Mouse (Mus musculus) lung, embryonic 15.5 days (tissue): Measurements from ENCODE around the gene Heatr5a. TPM values are rescaled to one million over a fixed set of nuclear protein-coding genes. Genes with fewer than 3 reads are reported as not detected.

Experiments
- ATAC-seq: fragments of 200-750 bp; cut with Nextera tagmentation; 2 replicates; pipeline ENCODE4 v1.8.0; 2017; ENCODE audit warnings: moderate number of reproducible peaks, borderline replicate concordance; ENCODE audit not compliant: low FRiP score, low TSS enrichment; ENCODE audit errors: extremely low read depth
- H3K27ac ChIP-seq: fragments of 300-500 bp; sonication (generic); 2 replicates; pipeline ENCODE4 v1.5.1; 2015; ENCODE audit warnings: moderate library complexity, mild to moderate bottlenecking, inconsistent platforms
- H3K27me3 ChIP-seq: fragments of 300-500 bp; sonication (generic); 2 replicates; pipeline ENCODE4 v1.6.1; 2015; ENCODE audit warnings: inconsistent platforms
- H3K36me3 ChIP-seq: fragments of 300-500 bp; sonication (generic); 2 replicates; pipeline ENCODE4 v1.6.1; 2015; ENCODE audit warnings: inconsistent platforms
- H3K4me1 ChIP-seq: fragments of 300-500 bp; sonication (generic); 2 replicates; pipeline ENCODE4 v1.6.1; 2015; ENCODE audit warnings: inconsistent platforms
- H3K4me2 ChIP-seq: fragments of 300-500 bp; sonication (generic); 2 replicates; pipeline ENCODE4 v1.6.1; 2015; ENCODE audit warnings: inconsistent platforms, mild to moderate bottlenecking, moderate library complexity
- H3K4me3 ChIP-seq: fragments of 300-500 bp; sonication (generic); 2 replicates; pipeline ENCODE4 v1.5.1; 2015; ENCODE audit warnings: mild to moderate bottlenecking, inconsistent platforms
- H3K9ac ChIP-seq: fragments of 300-500 bp; sonication (generic); 2 replicates; pipeline ENCODE4 v1.6.1; 2015; ENCODE audit warnings: inconsistent platforms
- H3K9me3 ChIP-seq: fragments of 300-500 bp; sonication (generic); 2 replicates; pipeline ENCODE4 v1.6.1; 2016; ENCODE audit warnings: inconsistent platforms
- WGBS: fragments of 180-500 bp; shearing (Covaris S2); methylation state at CpG from one replicate; pipeline ENCODE4 v1.1.7; 2015; 5-methylcytosine and 5-hydroxymethylcytosine counted together
- polyA plus RNA-seq: library from polyadenylated mRNA; unstranded; fragments of >200 nt; fragmentation: Nextera tagmentation; extraction: Ambion mirVana; gene quantifications from 2 replicates; pipeline ENCODE4 v1.2.1, GENCODE M21; 2015

Heatr5a gene
- polyA plus RNA-seq, 1 experiment from 2014 or later = 13.8 TPM

GRCm38 (mm10) chr12:51998366-51998932, 27.3 kb upstream of the Heatr5a start:
- 79% methylated on average over 9 of the region's 9 CpGs for WGBS
- no peaks in the 10 kb centered on the region for H3K9me3 ChIP-seq
- H3K36me3 ChIP-seq = peaks cover 44% of the 10 kb centered on the region; the same call in 1 of the 2 replicates
- no peak overlapping the region for H3K4me2 ChIP-seq
- no peak overlapping the region for H3K4me3 ChIP-seq
- H3K4me1 ChIP-seq = no peaks in the 10 kb centered on the region
- no peaks in the 10 kb centered on the region for H3K27me3 ChIP-seq
- no peak overlapping the region for H3K9ac ChIP-seq
- ATAC-seq = no peak
- no peak overlapping the region for H3K27ac ChIP-seq

GRCm38 (mm10) chr12:51995738-51996536, 24.8 kb upstream of the Heatr5a start:
- ATAC-seq = no peak
- 73% methylated on average over 1 of the region's 1 CpGs for WGBS
- Histone ChIP-seq H3K9me3 (no peaks in the 10 kb centered on the region), H3K4me1 (no peaks in the 10 kb centered on the region), H3K36me3 (peaks cover 45% of the 10 kb centered on the region; the same call in 1 of the 2 replicates), H3K9ac (no peak overlapping the region), H3K4me3 (no peak overlapping the region), H3K27ac (no peak overlapping the region), H3K4me2 (no peak overlapping the region), H3K27me3 (no peaks in the 10 kb centered on the region)

- no peaks in the 10 kb centered on the region for H3K27me3 ChIP-seq
- H3K4me3 ChIP-seq = no peak overlapping the region
- H3K9ac ChIP-seq = no peak overlapping the region
- no peak overlapping the region for H3K4me2 ChIP-seq
- WGBS = 72% methylated on average over 2 of the region's 2 CpGs
- no peak overlapping the region for H3K27ac ChIP-seq
- no peak for ATAC-seq
- H3K4me1 ChIP-seq = no peaks in the 10 kb centered on the region
- peaks cover 11% of the 10 kb centered on the region; the same call in 1 of the 2 replicates for H3K36me3 ChIP-seq
- H3K9me3 ChIP-seq = no peaks in the 10 kb centered on the region
Observed at GRCm38 (mm10) chr12:51990629-51991028, 19.5 kb upstream of the Heatr5a start.

- Histone ChIP-seq H3K9me3 (no peaks in the 10 kb centered on the region), H3K9ac (no peak overlapping the region), H3K27ac (no peak overlapping the region), H3K36me3 (0 out of 2 replicates have a peak, but pooled peaks cover 2% of the 10 kb centered on the region), H3K4me2 (no peak overlapping the region), H3K27me3 (no peaks in the 10 kb centered on the region), H3K4me3 (no peak overlapping the region), H3K4me1 (no peaks in the 10 kb centered on the region)
- ATAC-seq = no peak
- 78% methylated on average over 5 of the region's 5 CpGs for WGBS
Observed at GRCm38 (mm10) chr12:51988536-51988935, 17.4 kb upstream of the Heatr5a start.

- no peaks in the 10 kb centered on the region for H3K27me3 ChIP-seq
- H3K36me3 ChIP-seq = no peaks in the 10 kb centered on the region
- no peaks in the 10 kb centered on the region for H3K4me1 ChIP-seq
- 59% methylated on average over 4 of the region's 4 CpGs for WGBS
- ATAC-seq = no peak
- no peak overlapping the region for H3K27ac ChIP-seq
- H3K4me3 ChIP-seq = no peak overlapping the region
- H3K4me2 ChIP-seq = no peak overlapping the region
- no peak overlapping the region for H3K9ac ChIP-seq
- H3K9me3 ChIP-seq = no peaks in the 10 kb centered on the region
Observed at GRCm38 (mm10) chr12:51985826-51986225, 14.7 kb upstream of the Heatr5a start.

GRCm38 (mm10) chr12:51985163-51985748, 14.1 kb upstream of the Heatr5a start:
- H3K27ac ChIP-seq = no peak overlapping the region
- H3K4me2 ChIP-seq = no peak overlapping the region
- H3K4me1 ChIP-seq = no peaks in the 10 kb centered on the region
- H3K4me3 ChIP-seq = no peak overlapping the region
- no peaks in the 10 kb centered on the region for H3K9me3 ChIP-seq
- no peak overlapping the region for H3K9ac ChIP-seq
- H3K27me3 ChIP-seq = no peaks in the 10 kb centered on the region
- WGBS = 77% methylated on average over 3 of the region's 3 CpGs
- H3K36me3 ChIP-seq = no peaks in the 10 kb centered on the region
- ATAC-seq = no peak

- ATAC-seq = no peak
- Histone ChIP-seq H3K4me2 (no peak overlapping the region), H3K27me3 (no peaks in the 10 kb centered on the region), H3K9me3 (no peaks in the 10 kb centered on the region), H3K36me3 (no peaks in the 10 kb centered on the region), H3K4me3 (no peak overlapping the region), H3K4me1 (no peaks in the 10 kb centered on the region), H3K27ac (no peak overlapping the region), H3K9ac (no peak overlapping the region)
- WGBS = 78% methylated on average over 1 of the region's 1 CpGs
Observed at GRCm38 (mm10) chr12:51983625-51984024, 12.5 kb upstream of the Heatr5a start.

GRCm38 (mm10) chr12:51976531-51976930, 5.4 kb upstream of the Heatr5a start:
- no peaks in the 10 kb centered on the region for H3K27me3 ChIP-seq
- no peak for ATAC-seq
- H3K27ac ChIP-seq = no peak overlapping the region
- no peak overlapping the region for H3K4me3 ChIP-seq
- no peaks in the 10 kb centered on the region for H3K36me3 ChIP-seq
- H3K9ac ChIP-seq = no peak overlapping the region
- no peak overlapping the region for H3K4me2 ChIP-seq
- WGBS = 58% methylated on average over 9 of the region's 9 CpGs
- H3K9me3 ChIP-seq = no peaks in the 10 kb centered on the region
- no peaks in the 10 kb centered on the region for H3K4me1 ChIP-seq

GRCm38 (mm10) chr12:51974381-51974780, 3.3 kb upstream of the Heatr5a start:
- WGBS = 74% methylated on average over 1 of the region's 1 CpGs
- no peak for ATAC-seq
- H3K27ac ChIP-seq = no peak overlapping the region

GRCm38 (mm10) chr12:51972269-51973065, 1.3 kb upstream of the Heatr5a start:
- Histone ChIP-seq H3K4me1 (peaks cover 14% of the 10 kb centered on the region; the same call in 1 of the 2 replicates), H3K36me3 (no peaks in the 10 kb centered on the region), H3K4me2 (no peak overlapping the region), H3K27me3 (no peaks in the 10 kb centered on the region), H3K9me3 (no peaks in the 10 kb centered on the region), H3K4me3 (no peak overlapping the region), H3K9ac (no peak overlapping the region), H3K27ac (no peak overlapping the region)
- WGBS = 80% methylated on average over 5 of the region's 5 CpGs
- no peak for ATAC-seq

More at GRCm38 (mm10) chr12:51974381-51974780, 3.3 kb upstream of the Heatr5a start:
- H3K36me3 ChIP-seq = no peaks in the 10 kb centered on the region
- H3K27me3 ChIP-seq = no peaks in the 10 kb centered on the region
- no peak overlapping the region for H3K4me2 ChIP-seq
- H3K4me3 ChIP-seq = no peak overlapping the region
- H3K4me1 ChIP-seq = peaks cover 10% of the 10 kb centered on the region; the same call in 1 of the 2 replicates
- no peak overlapping the region for H3K9ac ChIP-seq
- no peaks in the 10 kb centered on the region for H3K9me3 ChIP-seq

- H3K36me3 ChIP-seq = no peaks in the 10 kb centered on the region
- peak overlapping the region; percentile 99 for H3K4me3 ChIP-seq
- no peaks in the 10 kb centered on the region for H3K27me3 ChIP-seq
- H3K4me1 ChIP-seq = peaks cover 14% of the 10 kb centered on the region; the same call in 1 of the 2 replicates
- WGBS = under 1% methylated on average over 34 of the region's 35 CpGs
- H3K27ac ChIP-seq = peak overlapping the region; percentile 94
- H3K9me3 ChIP-seq = no peaks in the 10 kb centered on the region
- peak overlapping the region; percentile 92 for H3K9ac ChIP-seq
- peak overlapping the region; percentile 54 for H3K4me2 ChIP-seq
- peak; percentile 59; the same call in 1 of the 2 replicates for ATAC-seq
Observed at GRCm38 (mm10) chr12:51970352-51971069, 610 bp downstream of the Heatr5a start.
